Mouse (Mus musculus) midbrain, embryonic 11.5 days (tissue): ENCODE results near the gene Rhoq. TPM values are rescaled to one million over a fixed set of nuclear protein-coding genes. Genes with fewer than 3 reads are reported as not detected.

Source experiments
- ATAC-seq: fragments of 200-750 bp; cut with Nextera tagmentation; 2 replicates; pipeline ENCODE4 v1.8.0; 2017; ENCODE audit warnings: moderate TSS enrichment, moderate library complexity; ENCODE audit not compliant: low FRiP score
- DNase-seq: peaks from one replicate; pipeline ENCODE4 v3.0.0; 2015; ENCODE audit warnings: low spot score; ENCODE audit errors: missing footprints
- H3K27ac ChIP-seq: fragments of 300-500 bp; sonication (generic); 2 replicates; pipeline ENCODE4 v1.5.1; 2014; ENCODE audit warnings: low read depth, low read length
- H3K27me3 ChIP-seq: fragments of 300-500 bp; sonication (generic); 2 replicates; pipeline ENCODE4 v1.6.1; 2014; ENCODE audit warnings: mild to moderate bottlenecking, low read length, moderate library complexity, mixed read lengths; ENCODE audit not compliant: control insufficient read depth, insufficient read depth
- H3K36me3 ChIP-seq: fragments of 300-500 bp; sonication (generic); 2 replicates; pipeline ENCODE4 v1.6.1; 2014; ENCODE audit warnings: mild to moderate bottlenecking, low read length, moderate library complexity, mixed read lengths; ENCODE audit not compliant: control insufficient read depth, insufficient read depth
- H3K4me1 ChIP-seq: fragments of 300-500 bp; sonication (generic); 2 replicates; pipeline ENCODE4 v1.6.1; 2014; ENCODE audit warnings: low read length; ENCODE audit not compliant: control insufficient read depth, insufficient read depth
- H3K4me2 ChIP-seq: fragments of 300-500 bp; sonication (generic); 2 replicates; pipeline ENCODE4 v1.6.1; 2014; ENCODE audit warnings: mild to moderate bottlenecking, moderate library complexity
- H3K4me3 ChIP-seq: fragments of 300-500 bp; sonication (generic); 2 replicates; pipeline ENCODE4 v1.5.1; 2014; ENCODE audit warnings: low read depth, low read length
- H3K9ac ChIP-seq: fragments of 300-500 bp; sonication (generic); 2 replicates; pipeline ENCODE4 v1.6.1; 2014; ENCODE audit warnings: low read length
- H3K9me3 ChIP-seq: fragments of 300-500 bp; sonication (generic); 2 replicates; pipeline ENCODE4 v1.6.1; 2016; ENCODE audit warnings: low read length; ENCODE audit not compliant: control insufficient read depth
- WGBS: fragments of 180-500 bp; shearing (Covaris S2); extraction: QIAGEN DNeasy Blood & Tissue Kit; methylation state at CpG from one replicate; pipeline ENCODE4 v1.1.7; 2014; 5-methylcytosine and 5-hydroxymethylcytosine counted together
- polyA plus RNA-seq: library from polyadenylated mRNA; unstranded; fragments of >200 nt; fragmentation: Nextera tagmentation; extraction: Ambion mirVana; gene quantifications from 2 replicates; pipeline ENCODE4 v1.2.1, GENCODE M21; 2014

Gene Rhoq
- polyA plus RNA-seq, 1 experiment from 2014 or later = 11.8 TPM

DNA sequence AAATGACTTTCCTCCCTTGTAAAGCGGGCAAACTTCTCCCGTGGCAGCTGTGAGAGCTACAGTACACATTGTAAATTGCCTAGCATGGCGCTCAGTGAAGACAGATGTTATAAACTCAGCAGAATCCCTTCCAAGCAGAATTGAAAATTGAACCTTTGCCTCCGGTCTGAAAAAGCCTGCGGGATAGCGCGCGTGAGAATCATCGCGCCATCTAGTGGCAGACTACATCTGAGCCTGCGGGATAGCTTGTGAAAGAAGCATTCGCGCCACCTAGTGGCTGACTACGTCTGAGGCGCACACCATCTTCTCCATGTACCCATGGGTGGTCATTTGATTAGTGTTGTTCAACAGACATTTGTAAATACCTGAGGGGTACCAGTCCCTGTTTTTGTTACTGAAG, 81.5 kb downstream of the Rhoq start:
- peak; percentile 99 for DNase-seq
- 3% methylated on average over 15 of the region's 15 CpGs for WGBS
- H3K9me3 ChIP-seq = no peaks in the 10 kb centered on the region
- H3K4me2 ChIP-seq = no peak overlapping the region
- no peak overlapping the region for H3K27ac ChIP-seq
- H3K4me1 ChIP-seq = no peaks in the 10 kb centered on the region
- no peak overlapping the region for H3K9ac ChIP-seq
- no peak overlapping the region for H3K4me3 ChIP-seq
- peak; percentile 67; the same call in 1 of the 2 replicates for ATAC-seq
- no peaks in the 10 kb centered on the region for H3K36me3 ChIP-seq
- H3K27me3 ChIP-seq = no peaks in the 10 kb centered on the region

DNA sequence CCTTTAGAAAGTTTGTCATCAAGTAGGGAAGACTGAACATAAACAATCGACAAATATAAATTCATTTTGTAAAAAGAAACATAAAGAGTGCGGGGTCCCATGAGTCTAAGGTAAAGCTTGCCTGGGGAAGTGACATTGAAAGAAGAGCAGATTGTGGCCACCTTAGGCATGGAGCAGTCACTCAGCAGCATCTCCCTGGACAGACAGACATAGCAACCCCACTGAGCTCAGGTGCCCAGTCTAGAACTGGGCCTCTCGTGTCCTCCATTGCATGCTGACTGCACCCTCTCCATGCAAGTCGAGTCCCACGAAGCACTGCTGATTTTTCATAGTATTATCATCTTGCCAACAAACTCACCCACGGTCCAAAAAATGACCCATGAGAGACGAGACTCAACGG, 81.9 kb downstream of the Rhoq start:
- no peaks in the 10 kb centered on the region for H3K27me3 ChIP-seq
- 84% methylated on average over 8 of the region's 8 CpGs for WGBS
- ATAC-seq (no peak), DNase-seq (no peak)
- no peaks in the 10 kb centered on the region for H3K4me1 ChIP-seq
- H3K9me3 ChIP-seq = no peaks in the 10 kb centered on the region
- no peak overlapping the region for H3K9ac ChIP-seq
- H3K36me3 ChIP-seq = no peaks in the 10 kb centered on the region
- H3K27ac ChIP-seq = no peak overlapping the region
- H3K4me2 ChIP-seq = no peak overlapping the region
- no peak overlapping the region for H3K4me3 ChIP-seq

Other genes with a start within 250 kb of the Rhoq start
- gene Epas1, start 209.4 kb upstream of the Rhoq start, polyA plus RNA-seq = 7.3 and 8.6 TPM in 2 replicates
- not detected in 2 replicates for gene Tmem247, start 45.7 kb upstream of the Rhoq start, polyA plus RNA-seq
- gene Atp6v1e2, start 15.2 kb upstream of the Rhoq start, polyA plus RNA-seq = 0.14 TPM in 1 of 2 replicates, not detected in the other
- 48.5 and 50.2 TPM in 2 replicates for gene Pigf, start 62.3 kb downstream of the Rhoq start, polyA plus RNA-seq
- 211 and 229 TPM in 2 replicates for gene Cript, start 62.5 kb downstream of the Rhoq start, polyA plus RNA-seq
- gene Socs5, start 144.6 kb downstream of the Rhoq start, polyA plus RNA-seq = 13.0 and 15.5 TPM in 2 replicates